Mouse (Mus musculus) hindbrain, embryonic 14.5 days (tissue): ENCODE results near the gene Adprm. TPM values are rescaled to one million over a fixed set of nuclear protein-coding genes. Genes with fewer than 3 reads are reported as not detected.

Experiments used
- ATAC-seq: fragments of 200-750 bp; cut with Nextera tagmentation; 2 replicates; pipeline ENCODE4 v1.8.0; 2017; ENCODE audit warnings: moderate number of reproducible peaks, mild to moderate bottlenecking, moderate TSS enrichment, moderate library complexity; ENCODE audit not compliant: low FRiP score
- DNase-seq: peaks from one replicate; pipeline ENCODE4 v3.0.0-alpha.2; 2015; ENCODE audit warnings: low spot score
- H3K27ac ChIP-seq: fragments of 300-500 bp; sonication (generic); 2 replicates; pipeline ENCODE4 v1.5.1; 2014; ENCODE audit warnings: mild to moderate bottlenecking, moderate library complexity
- H3K27me3 ChIP-seq: fragments of 300-500 bp; sonication (generic); 2 replicates; pipeline ENCODE4 v1.6.1; 2014; ENCODE audit warnings: mild to moderate bottlenecking, low read length, mixed read lengths; ENCODE audit not compliant: control insufficient read depth, insufficient read depth
- H3K36me3 ChIP-seq: fragments of 300-500 bp; sonication (generic); replicated peaks from 2 replicates; pipeline ENCODE4 v1.6.1; 2014; ENCODE audit not compliant: control insufficient read depth, insufficient read depth
- H3K4me1 ChIP-seq: fragments of 300-500 bp; sonication (generic); replicated peaks from 2 replicates; pipeline ENCODE4 v1.6.1; 2014; ENCODE audit warnings: antibody characterized with exemption, low read length, mixed read lengths; ENCODE audit not compliant: control insufficient read depth, insufficient read depth
- H3K4me2 ChIP-seq: fragments of 300-500 bp; sonication (generic); replicated peaks from 2 replicates; pipeline ENCODE4 v1.6.1; 2014; ENCODE audit warnings: mild to moderate bottlenecking, moderate library complexity
- H3K4me3 ChIP-seq: fragments of 300-500 bp; sonication (generic); replicated peaks from 2 replicates; pipeline ENCODE4 v1.5.1; 2014; ENCODE audit warnings: mild to moderate bottlenecking, low read length
- H3K9ac ChIP-seq: fragments of 300-500 bp; sonication (generic); 2 replicates; pipeline ENCODE4 v1.6.1; 2014
- H3K9me3 ChIP-seq: fragments of 300-500 bp; sonication (generic); 2 replicates; pipeline ENCODE4 v1.6.1; 2016; ENCODE audit warnings: low read length; ENCODE audit not compliant: control insufficient read depth
- WGBS: fragments of 180-500 bp; shearing (Covaris S2); extraction: QIAGEN DNeasy Blood & Tissue Kit; methylation state at CpG from one replicate; pipeline ENCODE4 v1.1.7; 2014; 5-methylcytosine and 5-hydroxymethylcytosine counted together
- polyA plus RNA-seq: library from polyadenylated mRNA; unstranded; fragments of >200 nt; fragmentation: Nextera tagmentation; extraction: Ambion mirVana; gene quantifications from 2 replicates; pipeline ENCODE4 v1.2.1, GENCODE M21; 2014

The Adprm gene
- polyA plus RNA-seq, 1 experiment from 2014 or later = 32.4 TPM

DNA sequence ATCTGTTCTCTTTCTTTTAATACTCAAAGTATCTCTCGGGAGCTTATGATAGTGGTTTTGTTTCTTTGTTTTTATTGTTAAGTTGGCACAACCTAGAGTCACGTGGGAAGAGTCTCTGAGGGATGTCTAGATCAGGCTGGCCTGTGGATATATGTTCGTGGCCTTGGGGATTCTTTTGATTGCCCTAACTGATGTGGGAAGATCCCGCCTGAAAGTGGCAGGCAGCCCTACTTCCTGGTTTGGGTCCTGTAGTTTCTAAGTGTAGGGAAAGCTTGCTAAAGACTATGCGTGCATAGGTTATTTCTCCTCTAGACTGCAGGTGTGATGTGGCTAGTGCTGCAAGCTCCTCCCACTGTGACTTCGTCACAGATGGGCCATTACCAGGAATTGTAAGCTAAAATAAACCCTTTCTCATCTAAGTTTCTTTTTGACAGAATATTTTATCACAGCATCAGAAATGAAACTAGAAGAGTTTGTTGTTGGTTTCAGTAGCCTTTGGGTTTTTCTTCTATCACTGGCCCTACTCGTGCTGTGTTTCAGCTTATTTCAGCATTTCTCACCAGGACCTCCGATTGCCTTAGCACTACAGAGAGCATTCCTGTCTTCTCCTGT lies 2.5 kb upstream of the Adprm start:
- Histone ChIP-seq H3K4me3 (no peak overlapping the region), H3K4me1 (peaks cover 18% of the 10 kb centered on the region), H3K9me3 (no peaks in the 10 kb centered on the region), H3K9ac (no peak overlapping the region), H3K36me3 (peaks cover 55% of the 10 kb centered on the region), H3K27me3 (no peaks in the 10 kb centered on the region), H3K4me2 (no peak overlapping the region), H3K27ac (no peak overlapping the region)
- no peak for ATAC-seq
- WGBS = 91% methylated on average over 8 of the region's 8 CpGs
- DNase-seq = no peak

DNA sequence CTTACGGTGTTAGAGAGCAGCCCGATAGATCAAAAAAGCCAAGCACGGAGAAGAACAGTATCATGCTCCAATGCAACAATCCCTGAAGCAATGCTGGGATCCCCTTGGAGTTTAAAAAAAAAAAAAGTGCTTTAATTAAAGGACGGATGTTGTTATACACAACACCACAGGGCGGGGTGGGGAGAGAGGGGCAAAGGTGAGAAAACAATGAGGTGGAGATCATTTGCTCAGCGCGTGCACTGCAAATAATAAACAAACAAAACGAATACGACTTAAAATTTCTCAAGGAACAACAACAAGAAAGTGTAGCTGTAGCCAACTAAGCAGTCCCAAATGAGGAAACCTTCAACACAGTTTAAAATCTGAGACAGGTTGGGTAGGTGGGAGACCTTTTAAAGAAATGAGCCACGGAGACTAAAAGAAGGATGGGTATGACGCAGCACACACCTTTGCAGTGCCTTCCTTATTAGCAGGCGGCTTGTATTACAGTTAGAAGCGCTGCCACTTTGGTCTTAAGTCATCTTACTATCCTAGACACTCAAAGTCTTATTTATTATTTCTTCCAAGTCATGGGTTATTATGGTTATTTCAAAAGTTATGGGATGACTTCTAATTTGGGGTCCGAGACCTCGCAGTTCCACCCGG lies 596 bp downstream of the Adprm start:
- H3K27ac ChIP-seq = peak overlapping the region; percentile 82
- H3K27me3 ChIP-seq = no peaks in the 10 kb centered on the region
- DNase-seq (no peak), ATAC-seq (peak; percentile 55)
- WGBS = 11% methylated on average over 16 of the region's 16 CpGs
- no peaks in the 10 kb centered on the region for H3K9me3 ChIP-seq
- peak overlapping the region; percentile 67 for H3K4me2 ChIP-seq
- H3K9ac ChIP-seq = peak overlapping the region; percentile 78
- peaks cover 31% of the 10 kb centered on the region for H3K36me3 ChIP-seq
- H3K4me3 ChIP-seq = peak overlapping the region; percentile 92
- peaks cover 18% of the 10 kb centered on the region for H3K4me1 ChIP-seq

DNA sequence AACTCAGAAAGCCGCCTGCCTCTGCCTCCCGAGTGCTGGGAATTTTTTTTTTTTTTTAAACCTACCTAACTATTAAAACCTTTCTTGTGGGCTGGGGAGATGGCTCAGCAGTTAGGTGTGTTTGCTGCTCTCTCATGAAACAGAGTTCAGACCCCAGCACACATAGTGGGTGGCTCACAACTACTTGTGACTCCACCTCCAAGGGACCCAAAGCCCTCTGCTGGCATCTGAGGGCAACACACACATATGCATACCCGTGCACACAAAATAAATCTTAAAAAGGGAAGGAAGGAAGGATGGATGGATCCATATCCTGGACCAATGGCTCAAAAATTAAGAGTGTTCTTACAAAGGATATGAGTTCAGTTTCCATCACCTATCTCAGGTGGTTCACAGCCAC lies 3.1 kb downstream of the Adprm start:
- Histone ChIP-seq H3K4me1 (peaks cover 18% of the 10 kb centered on the region), H3K4me2 (no peak overlapping the region), H3K9ac (no peak overlapping the region), H3K27ac (no peak overlapping the region), H3K36me3 (peaks cover 27% of the 10 kb centered on the region), H3K9me3 (no peaks in the 10 kb centered on the region), H3K27me3 (no peaks in the 10 kb centered on the region), H3K4me3 (no peak overlapping the region)
- 95% methylated on average over 3 of the region's 3 CpGs for WGBS
- ATAC-seq (no peak), DNase-seq (no peak)

- ATAC-seq (no peak), DNase-seq (no peak)
- H3K27ac ChIP-seq = no peak overlapping the region
- H3K4me1 ChIP-seq = peaks cover 12% of the 10 kb centered on the region
- H3K9ac ChIP-seq = no peak overlapping the region
- no peak overlapping the region for H3K4me3 ChIP-seq
- peaks cover 25% of the 10 kb centered on the region for H3K36me3 ChIP-seq
- H3K4me2 ChIP-seq = no peak overlapping the region
- H3K27me3 ChIP-seq = no peaks in the 10 kb centered on the region
- 94% methylated on average over 8 of the region's 8 CpGs for WGBS
- no peaks in the 10 kb centered on the region for H3K9me3 ChIP-seq
Measured at GRCm38 (mm10) chr11:67048496-67048895, 3.9 kb downstream of the Adprm start.

DNA sequence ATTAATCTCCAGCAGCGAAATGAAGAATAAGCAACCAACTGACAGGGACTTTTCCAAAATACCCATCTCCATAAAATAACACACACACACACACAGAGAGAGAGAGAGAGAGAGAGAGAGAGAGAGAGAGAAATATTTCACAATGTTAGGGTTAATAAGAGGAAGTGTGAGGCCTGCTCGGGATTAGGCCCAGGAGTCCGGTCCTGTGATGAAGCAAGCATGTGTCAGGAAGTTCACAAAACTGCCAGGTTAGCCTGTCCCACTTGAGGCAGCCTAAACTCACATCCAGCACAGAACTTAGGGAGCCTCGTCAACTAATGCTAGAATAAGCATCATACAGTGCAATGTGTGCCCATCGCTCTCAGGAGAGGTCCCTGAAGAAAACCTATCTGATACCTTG lies 5.2 kb downstream of the Adprm start:
- no peaks in the 10 kb centered on the region for H3K9me3 ChIP-seq
- H3K4me3 ChIP-seq = no peak overlapping the region
- no peaks in the 10 kb centered on the region for H3K27me3 ChIP-seq
- H3K4me2 ChIP-seq = no peak overlapping the region
- ATAC-seq = no peak
- no peak for DNase-seq
- H3K9ac ChIP-seq = no peak overlapping the region
- peaks cover 31% of the 10 kb centered on the region for H3K36me3 ChIP-seq
- H3K27ac ChIP-seq = no peak overlapping the region
- H3K4me1 ChIP-seq = 0 out of 2 replicates have a peak, but pooled peaks cover 7% of the 10 kb centered on the region
- 94% methylated on average over 5 of the region's 5 CpGs for WGBS

- 85% methylated on average over 6 of the region's 6 CpGs for WGBS
- Histone ChIP-seq H3K27me3 (no peaks in the 10 kb centered on the region), H3K36me3 (peaks cover 53% of the 10 kb centered on the region), H3K4me1 (no peaks in the 10 kb centered on the region), H3K27ac (no peak overlapping the region), H3K9ac (no peak overlapping the region), H3K9me3 (no peaks in the 10 kb centered on the region), H3K4me3 (no peak overlapping the region), H3K4me2 (no peak overlapping the region)
- no peak for DNase-seq
- ATAC-seq = no peak
Measured at GRCm38 (mm10) chr11:67044959-67045358, 7.4 kb downstream of the Adprm start.

GRCm38 (mm10) chr11:67043007-67043406 lies 9.4 kb downstream of the Adprm start:
- no peak for ATAC-seq
- WGBS = 34% methylated on average over 8 of the region's 8 CpGs
- Histone ChIP-seq H3K4me3 (no peak overlapping the region), H3K9me3 (no peaks in the 10 kb centered on the region), H3K27me3 (no peaks in the 10 kb centered on the region), H3K27ac (no peak overlapping the region), H3K36me3 (peaks cover 61% of the 10 kb centered on the region), H3K4me2 (no peak overlapping the region), H3K4me1 (no peaks in the 10 kb centered on the region), H3K9ac (no peak overlapping the region)
- no peak for DNase-seq

GRCm38 (mm10) chr11:67040483-67040882 lies 11.9 kb downstream of the Adprm start:
- Histone ChIP-seq H3K4me1 (no peaks in the 10 kb centered on the region), H3K36me3 (peaks cover 69% of the 10 kb centered on the region), H3K4me2 (no peak overlapping the region), H3K9me3 (no peaks in the 10 kb centered on the region), H3K9ac (no peak overlapping the region), H3K27ac (no peak overlapping the region), H3K27me3 (no peaks in the 10 kb centered on the region), H3K4me3 (no peak overlapping the region)
- DNase-seq (no peak), ATAC-seq (no peak)
- 96% methylated on average over 6 of the region's 6 CpGs for WGBS

DNA sequence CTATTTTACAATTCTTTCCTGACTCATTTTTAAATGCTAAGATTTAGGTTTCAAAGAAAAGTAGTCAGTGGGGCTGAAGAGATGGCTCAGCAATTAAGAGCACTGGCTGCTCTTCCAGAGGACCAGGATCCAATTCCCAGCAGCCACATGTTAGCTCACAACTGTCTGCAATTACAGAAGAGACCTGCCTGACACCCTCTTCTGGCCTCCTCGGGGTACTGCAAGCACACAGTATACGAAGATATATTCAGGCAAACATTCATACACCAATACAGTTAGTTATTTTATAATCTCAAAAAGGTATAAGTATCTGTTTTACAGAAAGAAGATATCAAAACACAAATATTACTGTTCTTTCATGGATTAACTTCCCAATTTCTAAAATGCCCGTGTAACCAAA lies 12.6 kb downstream of the Adprm start:
- no peaks in the 10 kb centered on the region for H3K4me1 ChIP-seq
- no peak overlapping the region for H3K4me3 ChIP-seq
- H3K27me3 ChIP-seq = no peaks in the 10 kb centered on the region
- no peaks in the 10 kb centered on the region for H3K9me3 ChIP-seq
- 91% methylated on average over 3 of the region's 3 CpGs for WGBS
- H3K36me3 ChIP-seq = peaks cover 63% of the 10 kb centered on the region
- H3K9ac ChIP-seq = no peak overlapping the region
- ATAC-seq (no peak), DNase-seq (no peak)
- H3K4me2 ChIP-seq = no peak overlapping the region
- H3K27ac ChIP-seq = no peak overlapping the region
